Mouse (Mus musculus) liver, embryonic 14.5 days (tissue): Measurements from ENCODE around the gene Msl1. TPM values are rescaled to one million over a fixed set of nuclear protein-coding genes. Genes with fewer than 3 reads are reported as not detected.

Source experiments
- ATAC-seq: fragments of 200-750 bp; cut with Nextera tagmentation; 2 replicates; pipeline ENCODE4 v1.8.0; 2017; ENCODE audit warnings: moderate number of reproducible peaks, mild to moderate bottlenecking, moderate library complexity; ENCODE audit not compliant: insufficient read depth
- DNase-seq, 3 experiments: peaks; one replicate each; pipeline ENCODE4 v3.0.0-alpha.2; 2012 to 2013; ENCODE audit warnings: low read depth in 3 of 3, low spot score in 3 of 3
- H3K27ac ChIP-seq: fragments of 300-500 bp; sonication (generic); 2 replicates; pipeline ENCODE4 v1.5.1; 2014; ENCODE audit warnings: moderate library complexity, mild to moderate bottlenecking, control low read depth, inconsistent platforms
- H3K27me3 ChIP-seq: fragments of 300-500 bp; sonication (generic); 2 replicates; pipeline ENCODE4 v1.6.1; 2014; ENCODE audit warnings: mild to moderate bottlenecking, low read length, moderate library complexity; ENCODE audit not compliant: control insufficient read depth, insufficient read depth
- H3K36me3 ChIP-seq: fragments of 300-500 bp; sonication (generic); replicated peaks from 2 replicates; pipeline ENCODE4 v1.6.1; 2014; ENCODE audit warnings: low read depth; ENCODE audit not compliant: control insufficient read depth, insufficient read depth
- H3K4me1 ChIP-seq, 2 experiments: fragments of 200-500 bp in 1 of 2; fragments of 300-500 bp in 1 of 2; sonication (generic) in 1 of 2; replicated peaks; 2 replicates each; pipeline ENCODE4 v1.6.1; 2012 to 2014; ENCODE audit warnings: antibody characterized with exemption in 1 of 2, inconsistent platforms in 1 of 2, low read length in 1 of 2; ENCODE audit not compliant: control insufficient read depth in 2 of 2, insufficient read depth in 2 of 2
- H3K4me2 ChIP-seq: fragments of 300-500 bp; sonication (generic); 2 replicates; pipeline ENCODE4 v1.6.1; 2014; ENCODE audit warnings: low read depth, mild to moderate bottlenecking, control low read depth, moderate library complexity
- H3K4me3 ChIP-seq, 2 experiments: fragments of 200-500 bp in 1 of 2; fragments of 300-500 bp in 1 of 2; sonication (generic) in 1 of 2; 2 replicates each; pipeline ENCODE4 v1.5.1; 2012 to 2014; ENCODE audit warnings: low read depth in 2 of 2, low read length in 2 of 2, mild to moderate bottlenecking in 2 of 2, control low read depth in 1 of 2, inconsistent platforms in 1 of 2, moderate library complexity in 1 of 2; ENCODE audit not compliant: insufficient read depth in 1 of 2
- H3K9ac ChIP-seq: fragments of 300-500 bp; sonication (generic); replicated peaks from 2 replicates; pipeline ENCODE4 v1.6.1; 2014; ENCODE audit warnings: mild to moderate bottlenecking, control low read depth, moderate library complexity
- H3K9me3 ChIP-seq: fragments of 300-500 bp; sonication (generic); 2 replicates; pipeline ENCODE4 v1.6.1; 2016; ENCODE audit warnings: low read length, mixed read lengths; ENCODE audit not compliant: control insufficient read depth
- CTCF ChIP-seq: IDR thresholded peaks from 2 replicates; pipeline ENCODE4 v1.5.1; 2016; ENCODE audit warnings: antibody characterized with exemption, low read depth, control low read depth
- EP300 ChIP-seq: IDR thresholded peaks from 2 replicates; pipeline ENCODE4 v1.6.1; 2016; ENCODE audit warnings: antibody characterized with exemption, low read depth
- WGBS: fragments of 180-500 bp; shearing (Covaris S2); extraction: QIAGEN DNeasy Blood & Tissue Kit; methylation state at CpG from one replicate; pipeline ENCODE4 v1.1.7; 2014; ENCODE audit not compliant: insufficient replicate concordance; 5-methylcytosine and 5-hydroxymethylcytosine counted together
- polyA plus RNA-seq, 2 experiments: library from polyadenylated mRNA; depleted of rRNA in 1 of 2; stranded (reverse) in 1 of 2; unstranded in 1 of 2; fragments of >200 nt; fragmentation: Nextera tagmentation in 1 of 2; extraction: Ambion mirVana in 1 of 2; gene quantifications; 2 replicates each; pipeline versions ENCODE4 v1.2.1 to v1.2.3; 2012 to 2014

Msl1 gene
- polyA plus RNA-seq, 2 experiments, result 4.5 to 15.8 TPM

DNA sequence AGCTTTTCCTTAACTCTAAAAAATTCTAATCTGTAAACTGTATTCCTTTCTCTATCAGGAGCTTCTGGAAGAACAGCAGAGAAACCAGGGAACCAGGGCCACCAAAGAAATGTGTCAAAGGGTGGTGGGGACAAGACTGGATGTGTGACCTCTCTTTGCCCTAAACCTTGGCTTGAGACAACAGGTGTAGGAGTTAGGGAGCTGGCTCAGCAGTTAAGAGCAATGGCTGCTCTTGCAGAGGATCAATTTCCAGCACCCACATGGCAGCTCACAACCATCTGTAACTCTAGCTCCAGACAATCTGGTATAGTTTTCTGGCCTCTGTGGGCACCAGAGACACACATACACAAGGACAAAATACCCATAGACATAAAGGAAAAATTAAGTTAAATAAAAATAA lies 17.4 kb upstream of the Msl1 start:
- H3K4me2 ChIP-seq, result no peak overlapping the region
- DNase-seq, result no peak
- H3K9me3 ChIP-seq, result no peaks in the 10 kb centered on the region
- H3K4me1 ChIP-seq, result peaks cover 41 to 54% of the 10 kb centered on the region in 2 experiments
- H3K27ac ChIP-seq, result no peak overlapping the region
- no peak for ATAC-seq
- no peaks in the 10 kb centered on the region for H3K27me3 ChIP-seq
- H3K9ac ChIP-seq, result no peak overlapping the region
- H3K4me3 ChIP-seq, result no peak overlapping the region
- H3K36me3 ChIP-seq, result no peaks in the 10 kb centered on the region
- no peak for TF ChIP-seq CTCF
- TF ChIP-seq EP300, result no peak

DNA sequence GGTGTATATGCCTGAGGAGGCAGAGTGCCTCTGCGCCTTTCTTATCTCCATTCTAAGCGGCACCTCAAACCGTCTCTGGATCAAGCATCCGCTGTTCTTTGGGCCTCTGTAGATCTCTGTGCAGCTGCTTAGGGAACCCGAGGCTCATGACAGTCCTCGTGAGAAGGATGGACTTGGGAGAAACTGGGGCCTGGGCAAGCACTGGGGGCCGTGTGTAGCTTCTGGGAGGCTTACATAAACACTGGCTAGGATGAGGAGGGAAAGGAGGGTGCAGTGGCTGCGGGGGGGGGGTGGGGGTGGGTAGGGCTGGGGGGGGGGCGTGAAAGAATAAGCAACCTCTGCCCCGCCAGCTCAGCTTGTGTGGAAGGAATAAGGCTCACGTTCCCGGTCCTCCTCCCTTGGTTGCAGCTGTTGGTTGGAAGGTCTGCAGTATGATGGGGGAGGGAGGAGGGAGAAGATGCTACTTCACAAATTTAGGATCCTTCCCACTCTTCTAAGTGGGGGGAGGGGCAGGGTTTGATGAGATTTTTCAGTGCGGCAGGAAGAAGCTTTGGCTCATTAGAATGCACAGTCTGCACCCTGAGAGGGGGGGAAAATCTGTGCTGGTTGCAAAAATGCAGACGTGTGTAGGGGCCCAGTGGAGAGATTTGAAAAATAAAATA lies 13.3 kb upstream of the Msl1 start:
- Histone ChIP-seq H3K27ac (no peak overlapping the region), H3K4me1 (peaks cover 24 to 42% of the 10 kb centered on the region in 2 experiments), H3K9ac (no peak overlapping the region), H3K9me3 (no peaks in the 10 kb centered on the region), H3K36me3 (no peaks in the 10 kb centered on the region), H3K4me3 (no peak overlapping the region), H3K27me3 (no peaks in the 10 kb centered on the region), H3K4me2 (no peak overlapping the region; the same call in 1 of the 2 replicates)
- no peak for TF ChIP-seq EP300
- no peak for TF ChIP-seq CTCF
- ATAC-seq, result no peak
- no peak for DNase-seq
- 26% methylated on average over 14 of the region's 14 CpGs for WGBS

DNA sequence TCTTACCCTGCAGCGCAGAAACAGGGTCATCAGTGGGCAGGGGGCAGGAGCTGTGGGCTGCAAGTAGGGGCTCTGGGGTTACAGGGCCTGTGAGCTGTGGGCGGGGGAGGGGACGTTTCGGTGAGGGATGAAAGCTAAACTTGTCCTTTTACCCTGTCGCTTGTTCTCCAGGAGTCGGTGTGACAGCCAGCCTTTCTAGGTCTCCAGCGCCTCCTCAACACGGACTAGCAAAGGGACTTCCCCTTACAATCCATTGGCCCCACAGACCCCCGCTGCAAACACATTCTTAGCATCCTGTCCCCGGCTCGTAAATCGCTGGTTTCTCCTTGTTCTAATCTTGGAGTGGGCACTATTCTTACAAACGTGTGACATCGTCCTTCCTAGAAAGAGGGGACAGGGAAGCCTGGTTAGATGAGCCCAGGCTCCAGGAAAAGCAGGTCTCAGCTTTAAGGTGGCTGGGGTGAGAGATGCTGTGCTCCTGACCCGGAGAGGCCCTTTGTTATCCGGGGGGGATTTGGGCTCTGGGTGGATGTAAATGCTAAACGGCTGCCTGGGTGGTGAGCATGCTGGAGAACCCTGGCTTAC lies 12.6 kb upstream of the Msl1 start:
- H3K4me2 ChIP-seq, result peak overlapping the region; percentile 78
- H3K4me3 ChIP-seq, result peak overlapping the region; percentile 44 to 51; a peak in 3 of 4 replicates
- no peaks in the 10 kb centered on the region for H3K9me3 ChIP-seq
- DNase-seq (no peak), ATAC-seq (no peak)
- H3K36me3 ChIP-seq, result no peaks in the 10 kb centered on the region
- TF ChIP-seq EP300 (no peak), CTCF (no peak)
- WGBS, result 11% methylated on average over 17 of the region's 17 CpGs
- H3K27me3 ChIP-seq, result no peaks in the 10 kb centered on the region
- peaks cover 21 to 37% of the 10 kb centered on the region in 2 experiments for H3K4me1 ChIP-seq
- peak overlapping the region; percentile 52 for H3K9ac ChIP-seq
- peak overlapping the region; percentile 34 for H3K27ac ChIP-seq

- TF ChIP-seq CTCF, result no peak
- no peak for TF ChIP-seq EP300
- H3K4me1 ChIP-seq, result peaks cover 21 to 39% of the 10 kb centered on the region in 2 experiments
- peak overlapping the region; percentile 44 to 51 for H3K4me3 ChIP-seq
- DNase-seq (no peak), ATAC-seq (peak; percentile 74)
- peak overlapping the region; percentile 52 for H3K9ac ChIP-seq
- no peaks in the 10 kb centered on the region for H3K9me3 ChIP-seq
- H3K4me2 ChIP-seq, result peak overlapping the region; percentile 78
- H3K27ac ChIP-seq, result peak overlapping the region; percentile 34
- WGBS, result 1% methylated on average over 20 of the region's 20 CpGs
- H3K36me3 ChIP-seq, result no peaks in the 10 kb centered on the region
- no peaks in the 10 kb centered on the region for H3K27me3 ChIP-seq
These were observed 12.1 kb upstream of the Msl1 start for GRCm38 (mm10) chr11:98783236-98783696.

DNA sequence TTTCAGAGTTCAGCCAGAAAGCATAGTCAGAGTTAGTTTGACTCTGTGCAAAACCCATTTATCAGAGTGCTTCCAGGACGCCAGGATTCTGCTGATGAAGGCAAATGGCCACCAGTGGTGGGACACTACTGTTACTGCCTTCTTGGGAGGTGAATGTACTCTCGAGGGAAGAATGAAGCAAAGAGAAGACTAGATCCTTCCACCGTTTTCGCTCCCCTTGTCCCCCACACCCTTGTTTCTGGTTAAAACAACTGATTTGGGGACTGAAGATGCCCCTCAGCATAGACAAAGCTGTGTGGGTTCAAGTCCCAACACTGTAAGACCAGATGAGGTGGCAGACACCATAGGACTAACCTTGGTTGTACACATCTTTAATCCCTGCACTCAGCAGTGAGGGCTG lies 11.2 kb upstream of the Msl1 start:
- no peaks in the 10 kb centered on the region for H3K36me3 ChIP-seq
- no peak overlapping the region for H3K4me3 ChIP-seq
- H3K27ac ChIP-seq, result no peak overlapping the region
- TF ChIP-seq CTCF (no peak), EP300 (no peak)
- ATAC-seq, result no peak
- H3K4me2 ChIP-seq, result no peak overlapping the region
- no peak overlapping the region for H3K9ac ChIP-seq
- DNase-seq, result no peak
- H3K27me3 ChIP-seq, result no peaks in the 10 kb centered on the region
- 56% methylated on average over 4 of the region's 4 CpGs for WGBS
- no peaks in the 10 kb centered on the region for H3K9me3 ChIP-seq
- H3K4me1 ChIP-seq, result peaks cover 23 to 46% of the 10 kb centered on the region in 2 experiments
